Mouse (Mus musculus) liver, embryonic 15.5 days (tissue): ENCODE data around the gene Slc30a10. TPM values are rescaled to one million over a fixed set of nuclear protein-coding genes. Genes with fewer than 3 reads are reported as not detected.
A peak's percentile ranks its signal among the peaks of the same experiment; 100 is the strongest.

Experiments
- ATAC-seq: fragments of 200-750 bp; cut with Nextera tagmentation; 2 replicates; pipeline ENCODE4 v1.8.0; 2017; ENCODE audit warnings: moderate number of reproducible peaks, mild to moderate bottlenecking, moderate library complexity; ENCODE audit not compliant: insufficient read depth
- H3K27ac ChIP-seq: fragments of 300-500 bp; sonication (generic); replicated peaks from 2 replicates; pipeline ENCODE4 v1.5.1; 2015; ENCODE audit warnings: mild to moderate bottlenecking, inconsistent platforms
- H3K27me3 ChIP-seq: fragments of 300-500 bp; sonication (generic); 2 replicates; pipeline ENCODE4 v1.6.1; 2015; ENCODE audit warnings: mild to moderate bottlenecking, inconsistent platforms
- H3K36me3 ChIP-seq: fragments of 300-500 bp; sonication (generic); replicated peaks from 2 replicates; pipeline ENCODE4 v1.6.1; 2015; ENCODE audit warnings: moderate library complexity, mild to moderate bottlenecking, inconsistent platforms
- H3K4me1 ChIP-seq: fragments of 300-500 bp; sonication (generic); replicated peaks from 2 replicates; pipeline ENCODE4 v1.6.1; 2015; ENCODE audit warnings: inconsistent platforms
- H3K4me2 ChIP-seq: fragments of 300-500 bp; sonication (generic); 2 replicates; pipeline ENCODE4 v1.6.1; 2015; ENCODE audit warnings: moderate library complexity, mild to moderate bottlenecking, inconsistent platforms
- H3K4me3 ChIP-seq: fragments of 300-500 bp; sonication (generic); replicated peaks from 2 replicates; pipeline ENCODE4 v1.5.1; 2015; ENCODE audit warnings: mild to moderate bottlenecking, inconsistent platforms
- H3K9ac ChIP-seq: fragments of 300-500 bp; sonication (generic); 2 replicates; pipeline ENCODE4 v1.6.1; 2015; ENCODE audit warnings: moderate library complexity, mild to moderate bottlenecking, inconsistent platforms
- H3K9me3 ChIP-seq: fragments of 300-500 bp; sonication (generic); replicated peaks from 2 replicates; pipeline ENCODE4 v1.6.1; 2016; ENCODE audit warnings: inconsistent platforms
- WGBS: fragments of 180-500 bp; shearing (Covaris S2); methylation state at CpG from one replicate; pipeline ENCODE4 v1.1.7; 2015; ENCODE audit warnings: mixed read lengths; ENCODE audit not compliant: insufficient replicate concordance; 5-methylcytosine and 5-hydroxymethylcytosine counted together
- polyA plus RNA-seq: library from polyadenylated mRNA; unstranded; fragments of >200 nt; fragmentation: Nextera tagmentation; extraction: Ambion mirVana; gene quantifications from 2 replicates; pipeline ENCODE4 v1.2.1, GENCODE M21; 2015

Gene Slc30a10
- polyA plus RNA-seq, 1 experiment from 2014 or later: 13.0 TPM

GRCm38 (mm10) chr1:185484281-185484680 is 29.6 kb downstream of the Slc30a10 start:
- H3K36me3 ChIP-seq: no peaks in the 10 kb centered on the region
- peaks cover 11% of the 10 kb centered on the region for H3K4me1 ChIP-seq
- H3K9me3 ChIP-seq: no peaks in the 10 kb centered on the region
- H3K9ac ChIP-seq: no peak overlapping the region
- 79% methylated on average over 19 of the region's 19 CpGs for WGBS
- H3K27ac ChIP-seq: no peak overlapping the region
- H3K4me2 ChIP-seq: no peak overlapping the region
- ATAC-seq: no peak
- no peak overlapping the region for H3K4me3 ChIP-seq
- peaks cover 9% of the 10 kb centered on the region; the same call in 1 of the 2 replicates for H3K27me3 ChIP-seq

- Histone ChIP-seq H3K4me1 (peaks cover 18% of the 10 kb centered on the region), H3K9ac (no peak overlapping the region), H3K27me3 (peaks cover 3% of the 10 kb centered on the region), H3K4me3 (no peak overlapping the region), H3K36me3 (no peaks in the 10 kb centered on the region), H3K4me2 (no peak overlapping the region), H3K9me3 (no peaks in the 10 kb centered on the region), H3K27ac (no peak overlapping the region)
- ATAC-seq: no peak
- 77% methylated on average over 6 of the region's 6 CpGs for WGBS
Observed at GRCm38 (mm10) chr1:185489893-185490292, 35.2 kb downstream of the Slc30a10 start.

GRCm38 (mm10) chr1:185490603-185491002 is 36.0 kb downstream of the Slc30a10 start:
- WGBS: 75% methylated on average over 2 of the region's 2 CpGs
- H3K4me3 ChIP-seq: no peak overlapping the region
- no peak overlapping the region for H3K9ac ChIP-seq
- no peaks in the 10 kb centered on the region for H3K36me3 ChIP-seq
- no peak for ATAC-seq
- H3K27ac ChIP-seq: no peak overlapping the region
- H3K4me1 ChIP-seq: peaks cover 18% of the 10 kb centered on the region
- no peaks in the 10 kb centered on the region for H3K9me3 ChIP-seq
- peaks cover 3% of the 10 kb centered on the region for H3K27me3 ChIP-seq
- no peak overlapping the region for H3K4me2 ChIP-seq

GRCm38 (mm10) chr1:185493439-185494034 is 38.9 kb downstream of the Slc30a10 start:
- H3K4me2 ChIP-seq: no peak overlapping the region
- no peak overlapping the region for H3K4me3 ChIP-seq
- peaks cover 21% of the 10 kb centered on the region for H3K4me1 ChIP-seq
- H3K27me3 ChIP-seq: no peaks in the 10 kb centered on the region; the same call in 1 of the 2 replicates
- WGBS: 42% methylated on average over 4 of the region's 4 CpGs
- no peaks in the 10 kb centered on the region for H3K9me3 ChIP-seq
- no peaks in the 10 kb centered on the region for H3K36me3 ChIP-seq
- H3K27ac ChIP-seq: no peak overlapping the region
- no peak overlapping the region for H3K9ac ChIP-seq
- ATAC-seq: no peak

- H3K27me3 ChIP-seq: no peaks in the 10 kb centered on the region; the same call in 1 of the 2 replicates
- no peak overlapping the region for H3K4me2 ChIP-seq
- no peak overlapping the region for H3K27ac ChIP-seq
- no peak overlapping the region for H3K4me3 ChIP-seq
- no peaks in the 10 kb centered on the region for H3K9me3 ChIP-seq
- 66% methylated on average over 14 of the region's 14 CpGs for WGBS
- no peak for ATAC-seq
- no peaks in the 10 kb centered on the region for H3K36me3 ChIP-seq
- H3K9ac ChIP-seq: no peak overlapping the region
- H3K4me1 ChIP-seq: peaks cover 22% of the 10 kb centered on the region
Observed at GRCm38 (mm10) chr1:185496791-185497460, 42.3 kb downstream of the Slc30a10 start.

- no peak overlapping the region for H3K27ac ChIP-seq
- H3K9me3 ChIP-seq: no peaks in the 10 kb centered on the region
- no peak for ATAC-seq
- no peak overlapping the region for H3K4me2 ChIP-seq
- no peaks in the 10 kb centered on the region for H3K36me3 ChIP-seq
- no peak overlapping the region for H3K4me3 ChIP-seq
- H3K4me1 ChIP-seq: peaks cover 29% of the 10 kb centered on the region
- WGBS: 80% methylated on average over 7 of the region's 7 CpGs
- H3K9ac ChIP-seq: no peak overlapping the region
- no peaks in the 10 kb centered on the region; the same call in 1 of the 2 replicates for H3K27me3 ChIP-seq
Observed at GRCm38 (mm10) chr1:185500602-185501001, 46.0 kb downstream of the Slc30a10 start.

GRCm38 (mm10) chr1:185501801-185502340 is 47.2 kb downstream of the Slc30a10 start:
- ATAC-seq: no peak
- Histone ChIP-seq H3K27ac (peak overlapping the region; percentile 42), H3K9me3 (no peaks in the 10 kb centered on the region), H3K4me2 (peak overlapping the region; percentile 27; the same call in 1 of the 2 replicates), H3K27me3 (no peaks in the 10 kb centered on the region; the same call in 1 of the 2 replicates), H3K9ac (no peak overlapping the region), H3K36me3 (no peaks in the 10 kb centered on the region), H3K4me3 (no peak overlapping the region), H3K4me1 (peaks cover 29% of the 10 kb centered on the region)
- 34% methylated on average over 10 of the region's 10 CpGs for WGBS

- no peak overlapping the region for H3K4me2 ChIP-seq
- H3K9ac ChIP-seq: no peak overlapping the region
- no peaks in the 10 kb centered on the region for H3K36me3 ChIP-seq
- no peaks in the 10 kb centered on the region for H3K9me3 ChIP-seq
- no peak for ATAC-seq
- H3K4me1 ChIP-seq: peaks cover 29% of the 10 kb centered on the region
- H3K27ac ChIP-seq: no peak overlapping the region
- no peak overlapping the region for H3K4me3 ChIP-seq
- 51% methylated on average over 6 of the region's 6 CpGs for WGBS
- H3K27me3 ChIP-seq: no peaks in the 10 kb centered on the region; the same call in 1 of the 2 replicates
Observed at GRCm38 (mm10) chr1:185502550-185502949, 47.9 kb downstream of the Slc30a10 start.

GRCm38 (mm10) chr1:185509042-185509441 is 54.4 kb downstream of the Slc30a10 start:
- H3K4me3 ChIP-seq: no peak overlapping the region
- no peak for ATAC-seq
- no peaks in the 10 kb centered on the region for H3K36me3 ChIP-seq
- H3K27me3 ChIP-seq: peaks cover 7% of the 10 kb centered on the region; the same call in 1 of the 2 replicates
- peaks cover under 1% of the 10 kb centered on the region for H3K4me1 ChIP-seq
- H3K27ac ChIP-seq: no peak overlapping the region
- no peak overlapping the region for H3K4me2 ChIP-seq
- WGBS: 44% methylated on average over 3 of the region's 3 CpGs
- H3K9ac ChIP-seq: no peak overlapping the region
- H3K9me3 ChIP-seq: no peaks in the 10 kb centered on the region

GRCm38 (mm10) chr1:185511306-185511705 is 56.7 kb downstream of the Slc30a10 start:
- H3K4me1 ChIP-seq: peaks cover 22% of the 10 kb centered on the region
- no peaks in the 10 kb centered on the region for H3K36me3 ChIP-seq
- ATAC-seq: no peak
- no peak overlapping the region for H3K9ac ChIP-seq
- H3K27me3 ChIP-seq: peaks cover 7% of the 10 kb centered on the region; the same call in 1 of the 2 replicates
- H3K4me2 ChIP-seq: no peak overlapping the region
- H3K9me3 ChIP-seq: no peaks in the 10 kb centered on the region
- H3K27ac ChIP-seq: no peak overlapping the region
- 84% methylated on average over 5 of the region's 5 CpGs for WGBS
- H3K4me3 ChIP-seq: no peak overlapping the region

- Histone ChIP-seq H3K9ac (peak overlapping the region; percentile 35; the same call in 1 of the 2 replicates), H3K4me1 (peaks cover 35% of the 10 kb centered on the region), H3K4me2 (peak overlapping the region; percentile 55), H3K27ac (peak overlapping the region; percentile 87), H3K9me3 (no peaks in the 10 kb centered on the region), H3K27me3 (peaks cover 7% of the 10 kb centered on the region; the same call in 1 of the 2 replicates), H3K4me3 (peak overlapping the region; percentile 17), H3K36me3 (no peaks in the 10 kb centered on the region)
- WGBS: 17% methylated on average over 14 of the region's 14 CpGs
- peak; percentile 99 for ATAC-seq
Observed at GRCm38 (mm10) chr1:185515526-185515979, 60.9 kb downstream of the Slc30a10 start.
